Mouse (Mus musculus): ENCODE data around the gene Sdhaf1.

GRCm38 (mm10) chr7:30334563-30334962 is 10.9 kb upstream of the Sdhaf1 start:
- TF ChIP-seq GATA1 (IDR thresholded peaks at IDR 0.05; ENCODE audit: low read length) (no peak), TAL1 (IDR thresholded peaks at IDR 0.05; ENCODE audit: low read length) (no peak)

Data from erythroblast, embryonic 14.5 days (primary cell).